Mouse (Mus musculus) E14TG2a.4 (cell line): ENCODE measurements around the gene Inpp5d.

Experiments
- CTCF ChIP-seq: conservative IDR thresholded peaks from 2 replicates; pipeline ENCODE4 v1.5.1; 2014; ENCODE audit warnings: low read length
- NANOG ChIP-seq: IDR thresholded peaks from 2 replicates; pipeline ENCODE4 v1.6.1; 2014; ENCODE audit warnings: borderline replicate concordance, low read length, mixed read lengths
- POU5F1 ChIP-seq: IDR thresholded peaks from 2 replicates; pipeline ENCODE4 v1.6.1; 2014; ENCODE audit warnings: low read length, borderline replicate concordance

DNA sequence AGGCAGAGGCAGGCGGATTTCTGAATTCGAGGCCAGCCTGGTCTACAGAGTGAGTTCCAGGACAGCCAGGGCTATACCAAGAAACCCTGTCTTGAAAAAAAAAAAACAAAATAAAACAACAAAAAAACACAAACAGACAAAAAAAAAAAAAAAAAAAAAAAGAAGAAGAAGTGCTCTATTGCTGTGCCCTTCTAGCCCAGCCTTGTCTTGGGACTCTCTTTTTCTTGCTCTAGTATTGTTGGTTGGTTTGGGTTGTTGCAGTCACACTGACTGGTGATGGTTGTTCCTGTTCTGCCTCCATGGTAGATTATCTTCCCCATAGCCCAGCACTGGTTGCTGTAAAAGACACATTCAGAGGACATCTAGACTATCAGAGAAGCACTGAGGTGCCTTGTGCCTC lies 149.2 kb downstream of the Inpp5d start:
- no peak for TF ChIP-seq CTCF
- no peak for TF ChIP-seq NANOG
- TF ChIP-seq POU5F1 = no peak
